Mouse (Mus musculus): ENCODE measurements around the gene Eno1. TPM values are rescaled to one million over a fixed set of nuclear protein-coding genes. Genes with fewer than 3 reads are reported as not detected.

Gene Eno1
- total RNA-seq, 1 experiment = 824 TPM

GRCm38 (mm10) chr4:150226818-150227688 lies 9.5 kb upstream of the Eno1 start:
- no peak for DNase-seq (ENCODE audit: low read depth, low spot score)
- Histone ChIP-seq H3K27ac (ENCODE audit: insufficient read depth, low read depth, low read length, poor library complexity, severe bottlenecking) (no peak overlapping the region), H3K9me3 (ENCODE audit: control insufficient read depth, insufficient read depth, low read depth, low read length) (no peaks in the 10 kb centered on the region), H3K4me3 (ENCODE audit: insufficient read depth in 1 of 2, low read depth in 1 of 2, low read length in 2 of 2, poor library complexity in 1 of 2, severe bottlenecking in 1 of 2) (no peak overlapping the region), H3K36me3 (ENCODE audit: control insufficient read depth, insufficient read depth, low read length, poor library complexity, severe bottlenecking) (no peaks in the 10 kb centered on the region), H3K4me1 (ENCODE audit: control insufficient read depth in 2 of 2, insufficient read depth in 2 of 2, low read length in 2 of 2, poor library complexity in 1 of 2) (peaks cover 12 to 16% of the 10 kb centered on the region in 2 experiments), H3K9ac (ENCODE audit: insufficient read depth, low read depth, low read length, poor library complexity, severe bottlenecking) (no peak overlapping the region)
- in situ Hi-C loops (cut with MboI; ENCODE audit: low sequenced_read_pairs in 2 of 2, unreplicated experiment in 2 of 2) = no loop called here
- TF ChIP-seq CHD2 (IDR thresholded peaks at IDR 0.05; ENCODE audit: low read depth, low read length) = no peak
- no peak for TF ChIP-seq MAFK (IDR thresholded peaks at IDR 0.05; ENCODE audit: insufficient read depth, low read depth, low read length)
- no peak for TF ChIP-seq ZNF384 (IDR thresholded peaks at IDR 0.05; ENCODE audit: low read depth, low read length)
- no peak for TF ChIP-seq HCFC1 (IDR thresholded peaks at IDR 0.05; ENCODE audit: borderline replicate concordance, insufficient read depth, low read length)

DNA sequence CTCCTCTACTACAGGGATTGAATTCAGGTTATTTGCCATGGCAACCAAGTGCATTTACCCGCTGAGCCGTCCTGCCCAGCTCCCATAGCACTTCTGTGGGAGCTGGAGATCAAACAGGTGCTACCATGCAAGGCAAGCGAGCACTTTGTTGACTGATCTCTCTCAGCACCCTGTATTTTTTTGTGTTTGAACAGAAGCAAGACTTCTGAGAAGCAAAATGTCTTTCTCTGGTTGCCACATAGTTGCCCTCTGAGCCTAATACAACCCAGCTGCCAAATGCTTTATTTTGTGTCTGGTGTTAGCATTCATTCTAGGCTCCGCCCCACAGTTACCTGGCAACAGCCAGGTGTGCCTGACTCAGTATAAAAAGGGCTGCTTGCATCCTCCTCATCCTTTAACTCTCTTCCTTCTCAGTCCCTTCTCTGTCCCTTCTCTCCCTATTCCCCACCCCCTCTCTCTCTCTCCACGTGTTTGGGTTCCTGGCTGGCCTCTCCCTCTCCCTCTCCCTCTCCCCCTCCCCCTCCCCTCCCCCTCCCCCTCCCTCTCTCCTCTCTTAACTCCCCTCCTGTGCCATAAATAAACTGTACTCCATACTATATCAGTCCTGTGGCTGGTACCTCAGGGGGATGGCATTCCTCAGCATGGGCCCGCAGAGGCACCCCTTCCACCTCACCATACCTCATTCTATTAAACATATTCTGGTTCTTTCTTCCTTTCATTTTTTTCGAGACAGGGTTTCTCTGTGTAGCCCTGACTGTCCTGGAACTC lies 7.8 kb upstream of the Eno1 start:
- Histone ChIP-seq H3K9me3 (ENCODE audit: control insufficient read depth, insufficient read depth, low read depth, low read length) (no peaks in the 10 kb centered on the region), H3K36me3 (ENCODE audit: control insufficient read depth, insufficient read depth, low read length, poor library complexity, severe bottlenecking) (no peaks in the 10 kb centered on the region), H3K4me1 (ENCODE audit: control insufficient read depth in 2 of 2, insufficient read depth in 2 of 2, low read length in 2 of 2, poor library complexity in 1 of 2) (peaks cover 12 to 17% of the 10 kb centered on the region in 2 experiments), H3K4me3 (ENCODE audit: insufficient read depth in 1 of 2, low read depth in 1 of 2, low read length in 2 of 2, poor library complexity in 1 of 2, severe bottlenecking in 1 of 2) (no peak overlapping the region), H3K27ac (ENCODE audit: insufficient read depth, low read depth, low read length, poor library complexity, severe bottlenecking) (no peak overlapping the region), H3K9ac (ENCODE audit: insufficient read depth, low read depth, low read length, poor library complexity, severe bottlenecking) (no peak overlapping the region)
- DNase-seq (ENCODE audit: low read depth, low spot score) = no peak
- in situ Hi-C loops (cut with MboI; ENCODE audit: low sequenced_read_pairs in 2 of 2, unreplicated experiment in 2 of 2) = no loop called here
- TF ChIP-seq MAFK (IDR thresholded peaks at IDR 0.05; ENCODE audit: insufficient read depth, low read depth, low read length) (no peak), HCFC1 (IDR thresholded peaks at IDR 0.05; ENCODE audit: borderline replicate concordance, insufficient read depth, low read length) (no peak), CHD2 (IDR thresholded peaks at IDR 0.05; ENCODE audit: low read depth, low read length) (no peak), ZNF384 (IDR thresholded peaks at IDR 0.05; ENCODE audit: low read depth, low read length) (no peak), ZC3H11A (IDR thresholded peaks at IDR 0.05; ENCODE audit: borderline replicate concordance, low read depth, low read length) (no peak)

- no peak for DNase-seq (ENCODE audit: low read depth, low spot score)
- no peaks in the 10 kb centered on the region for H3K36me3 ChIP-seq (ENCODE audit: control insufficient read depth, insufficient read depth, low read length, poor library complexity, severe bottlenecking)
- H3K9me3 ChIP-seq (ENCODE audit: control insufficient read depth, insufficient read depth, low read depth, low read length) = no peaks in the 10 kb centered on the region
- H3K4me1 ChIP-seq (ENCODE audit: control insufficient read depth in 2 of 2, insufficient read depth in 2 of 2, low read length in 2 of 2, poor library complexity in 1 of 2) = peaks cover 14 to 20% of the 10 kb centered on the region in 2 experiments
- no peak overlapping the region for H3K4me3 ChIP-seq (ENCODE audit: insufficient read depth in 1 of 2, low read depth in 1 of 2, low read length in 2 of 2, poor library complexity in 1 of 2, severe bottlenecking in 1 of 2)
- no peak for TF ChIP-seq HCFC1 (IDR thresholded peaks at IDR 0.05; ENCODE audit: borderline replicate concordance, insufficient read depth, low read length)
- no peak for TF ChIP-seq CHD2 (IDR thresholded peaks at IDR 0.05; ENCODE audit: low read depth, low read length)
- no peak for TF ChIP-seq ZNF384 (IDR thresholded peaks at IDR 0.05; ENCODE audit: low read depth, low read length)
- TF ChIP-seq MAFK (IDR thresholded peaks at IDR 0.05; ENCODE audit: insufficient read depth, low read depth, low read length) = no peak
- no peak for TF ChIP-seq ZC3H11A (IDR thresholded peaks at IDR 0.05; ENCODE audit: borderline replicate concordance, low read depth, low read length)
- H3K9ac ChIP-seq (ENCODE audit: insufficient read depth, low read depth, low read length, poor library complexity, severe bottlenecking) = no peak overlapping the region
- in situ Hi-C loops (cut with MboI; ENCODE audit: low sequenced_read_pairs in 2 of 2, unreplicated experiment in 2 of 2) = no loop called here
- no peak overlapping the region for H3K27ac ChIP-seq (ENCODE audit: insufficient read depth, low read depth, low read length, poor library complexity, severe bottlenecking)
These were observed 6.7 kb upstream of the Eno1 start for GRCm38 (mm10) chr4:150229747-150230390.

DNA sequence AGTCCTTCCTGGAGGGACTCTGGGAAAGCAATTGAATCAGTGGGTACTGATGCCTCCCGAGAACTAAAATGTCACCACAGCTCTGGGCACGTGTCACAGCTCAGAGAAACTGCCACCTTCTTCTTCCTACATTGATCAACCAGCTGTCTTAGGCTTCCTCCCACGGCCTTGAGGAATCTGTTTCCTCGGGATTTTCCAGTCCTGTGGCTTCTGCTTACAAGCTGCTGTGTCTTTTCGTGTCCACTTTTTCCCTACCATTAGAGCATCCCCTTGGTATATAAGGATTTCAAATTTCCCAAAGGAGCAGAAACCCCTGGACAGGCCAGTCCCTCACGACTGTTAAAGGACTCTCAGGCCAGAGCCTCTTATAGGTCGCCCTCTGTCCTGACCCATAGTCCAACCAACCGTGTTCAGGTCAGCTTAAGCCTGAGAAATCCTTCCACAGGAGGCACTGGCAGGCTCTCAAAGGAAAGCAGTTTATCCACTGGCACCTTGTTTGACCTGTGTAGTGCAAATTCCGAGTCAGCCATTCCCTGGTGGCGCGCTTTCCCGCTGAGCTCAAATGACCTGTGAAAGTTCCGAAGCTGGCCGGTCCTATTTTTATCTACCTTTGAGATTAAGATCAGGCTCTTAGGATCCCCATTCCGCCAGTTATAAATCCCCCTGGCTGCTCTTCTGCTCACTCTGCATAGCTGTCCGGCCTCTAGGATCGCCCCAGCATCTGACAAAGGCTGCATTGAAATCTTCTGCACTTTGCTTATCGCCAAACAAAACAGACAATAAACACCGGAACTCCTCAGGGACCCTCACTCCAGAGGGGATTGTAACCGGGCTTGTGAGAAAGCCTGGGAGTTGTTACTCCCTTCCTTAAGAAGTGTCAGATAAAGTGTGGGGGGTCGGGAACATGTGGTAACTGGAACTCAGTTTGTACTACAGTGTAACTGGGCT lies 5.8 kb upstream of the Eno1 start:
- no peak for TF ChIP-seq CHD2 (IDR thresholded peaks at IDR 0.05; ENCODE audit: low read depth, low read length)
- TF ChIP-seq ZC3H11A (IDR thresholded peaks at IDR 0.05; ENCODE audit: borderline replicate concordance, low read depth, low read length) = no peak
- no peak for TF ChIP-seq HCFC1 (IDR thresholded peaks at IDR 0.05; ENCODE audit: borderline replicate concordance, insufficient read depth, low read length)
- TF ChIP-seq ZNF384 (IDR thresholded peaks at IDR 0.05; ENCODE audit: low read depth, low read length) = no peak
- no peak for TF ChIP-seq MAFK (IDR thresholded peaks at IDR 0.05; ENCODE audit: insufficient read depth, low read depth, low read length)
- Histone ChIP-seq H3K9ac (ENCODE audit: insufficient read depth, low read depth, low read length, poor library complexity, severe bottlenecking) (no peak overlapping the region), H3K4me1 (ENCODE audit: control insufficient read depth in 2 of 2, insufficient read depth in 2 of 2, low read length in 2 of 2, poor library complexity in 1 of 2) (peaks cover 19 to 22% of the 10 kb centered on the region in 2 experiments), H3K27ac (ENCODE audit: insufficient read depth, low read depth, low read length, poor library complexity, severe bottlenecking) (no peak overlapping the region), H3K4me3 (ENCODE audit: insufficient read depth in 1 of 2, low read depth in 1 of 2, low read length in 2 of 2, poor library complexity in 1 of 2, severe bottlenecking in 1 of 2) (no peak overlapping the region), H3K36me3 (ENCODE audit: control insufficient read depth, insufficient read depth, low read length, poor library complexity, severe bottlenecking) (no peaks in the 10 kb centered on the region), H3K9me3 (ENCODE audit: control insufficient read depth, insufficient read depth, low read depth, low read length) (no peaks in the 10 kb centered on the region)
- DNase-seq (ENCODE audit: low read depth, low spot score) = no peak
- in situ Hi-C loops (cut with MboI; ENCODE audit: low sequenced_read_pairs in 2 of 2, unreplicated experiment in 2 of 2) = no loop called here
